Mouse (Mus musculus) granulocyte monocyte progenitor cell, adult 5-6 weeks (primary cell): ENCODE data around the gene Ilkap. TPM values are rescaled to one million over a fixed set of nuclear protein-coding genes. Genes with fewer than 3 reads are reported as not detected.
A peak's percentile ranks its signal among the peaks of the same experiment; 100 is the strongest.

Source experiments
- ATAC-seq: replicated peaks from 2 replicates; pipeline ENCODE4 v1.8.0; 2016; ENCODE audit warnings: mild to moderate bottlenecking, moderate TSS enrichment, inconsistent platforms; ENCODE audit not compliant: poor library complexity, severe bottlenecking
- total RNA-seq, 2 experiments: library from RNA; stranded (forward) in 1 of 2; stranded (reverse) in 1 of 2; fragments of 200-712, 200-1000 nt in 1 of 2; fragments of >200 nt in 1 of 2; fragmentation: Nextera tagmentation in 1 of 2; gene quantifications; 2 replicates each; pipeline ENCODE4 v1.2.3; 2014 to 2017

Gene Ilkap
- total RNA-seq (2014; fragmentation: Nextera tagmentation) (108 and 113 TPM in 2 replicates), total RNA-seq (2017) (109 and 111 TPM in 2 replicates)

DNA sequence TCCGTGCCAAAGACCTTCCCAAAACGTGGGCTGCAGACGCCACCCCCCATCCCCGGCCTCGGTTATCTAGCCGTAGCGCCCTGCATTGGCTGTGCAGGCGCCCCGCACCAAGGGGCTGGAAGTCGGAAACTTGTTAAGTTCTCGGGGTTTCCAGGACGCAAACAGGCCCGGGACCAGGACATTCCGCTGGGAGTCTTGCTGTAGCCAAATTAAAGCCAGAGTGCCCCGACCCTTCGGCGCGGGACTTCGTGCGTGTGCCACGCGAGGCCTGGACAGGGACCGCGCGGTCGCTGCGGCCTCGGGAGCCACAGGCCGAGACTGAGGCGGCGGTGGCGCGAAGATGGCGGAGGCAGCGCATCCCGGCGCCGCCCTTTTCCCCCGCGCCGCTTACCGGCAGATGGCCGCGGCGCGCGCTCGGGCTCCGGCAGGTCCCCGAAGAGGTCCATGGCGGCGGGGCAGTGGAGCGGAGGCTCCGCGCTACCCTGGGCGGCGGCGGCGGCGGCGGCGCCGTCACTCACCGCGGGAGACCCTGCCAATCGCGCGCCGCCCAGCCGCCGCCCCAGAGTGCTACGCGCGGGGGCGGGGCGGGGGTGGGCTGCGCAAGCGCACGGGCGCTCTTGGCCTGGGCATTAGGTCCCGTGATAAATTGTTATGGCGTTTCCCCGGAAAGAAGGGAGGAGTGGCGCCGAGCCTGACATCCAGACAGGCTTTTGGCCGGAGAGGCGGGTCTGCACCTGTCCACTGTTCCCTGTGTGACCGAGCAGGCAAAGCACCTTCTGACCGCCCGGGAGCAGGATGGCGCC is at the start of gene Ilkap:
Gene Ilkap, minus strand, starts transcription at position 556 of the 803 bp plus-strand sequence.
- ATAC-seq, result peak; percentile 86

DNA sequence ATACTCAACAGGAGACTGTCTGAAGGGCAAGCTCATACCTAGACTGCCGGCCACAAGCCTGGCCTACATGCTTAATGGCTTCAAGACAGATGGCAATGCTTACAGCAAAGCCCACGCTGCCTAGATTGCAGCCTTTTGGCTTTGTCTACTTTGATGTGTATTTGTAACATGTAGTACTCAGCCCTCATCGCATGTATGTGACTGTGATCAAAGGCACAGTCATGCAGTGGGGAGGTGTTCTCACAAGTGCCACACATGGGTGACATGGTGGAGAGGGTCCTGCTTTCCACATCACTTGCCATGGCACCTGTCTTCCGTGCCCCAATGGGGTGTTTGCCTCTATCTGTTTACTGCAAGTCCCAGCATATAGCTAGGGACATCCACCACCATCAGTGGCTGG is 47.9 kb upstream of the Ilkap start:
- ATAC-seq, result no peak

DNA sequence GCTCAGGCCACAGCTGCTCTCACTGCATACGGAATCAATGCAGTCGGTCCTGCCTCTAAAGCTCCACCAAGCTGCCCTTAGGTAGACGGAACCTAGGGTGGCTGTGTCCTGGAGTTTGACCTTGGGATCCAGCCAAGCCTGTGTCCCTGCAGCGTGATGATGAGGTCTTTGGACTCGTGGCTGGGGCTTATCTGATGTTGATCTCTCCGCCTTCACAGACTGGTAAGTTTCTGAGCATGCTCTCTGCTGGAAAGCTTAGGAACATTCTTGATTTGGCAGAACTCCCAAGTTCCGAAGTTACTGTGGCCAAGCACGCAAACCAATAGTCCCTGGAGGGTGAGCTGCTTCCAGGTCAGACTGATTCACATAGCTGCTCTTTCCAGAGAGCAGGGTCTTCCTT is 47.4 kb upstream of the Ilkap start:
- ATAC-seq, result no peak

DNA sequence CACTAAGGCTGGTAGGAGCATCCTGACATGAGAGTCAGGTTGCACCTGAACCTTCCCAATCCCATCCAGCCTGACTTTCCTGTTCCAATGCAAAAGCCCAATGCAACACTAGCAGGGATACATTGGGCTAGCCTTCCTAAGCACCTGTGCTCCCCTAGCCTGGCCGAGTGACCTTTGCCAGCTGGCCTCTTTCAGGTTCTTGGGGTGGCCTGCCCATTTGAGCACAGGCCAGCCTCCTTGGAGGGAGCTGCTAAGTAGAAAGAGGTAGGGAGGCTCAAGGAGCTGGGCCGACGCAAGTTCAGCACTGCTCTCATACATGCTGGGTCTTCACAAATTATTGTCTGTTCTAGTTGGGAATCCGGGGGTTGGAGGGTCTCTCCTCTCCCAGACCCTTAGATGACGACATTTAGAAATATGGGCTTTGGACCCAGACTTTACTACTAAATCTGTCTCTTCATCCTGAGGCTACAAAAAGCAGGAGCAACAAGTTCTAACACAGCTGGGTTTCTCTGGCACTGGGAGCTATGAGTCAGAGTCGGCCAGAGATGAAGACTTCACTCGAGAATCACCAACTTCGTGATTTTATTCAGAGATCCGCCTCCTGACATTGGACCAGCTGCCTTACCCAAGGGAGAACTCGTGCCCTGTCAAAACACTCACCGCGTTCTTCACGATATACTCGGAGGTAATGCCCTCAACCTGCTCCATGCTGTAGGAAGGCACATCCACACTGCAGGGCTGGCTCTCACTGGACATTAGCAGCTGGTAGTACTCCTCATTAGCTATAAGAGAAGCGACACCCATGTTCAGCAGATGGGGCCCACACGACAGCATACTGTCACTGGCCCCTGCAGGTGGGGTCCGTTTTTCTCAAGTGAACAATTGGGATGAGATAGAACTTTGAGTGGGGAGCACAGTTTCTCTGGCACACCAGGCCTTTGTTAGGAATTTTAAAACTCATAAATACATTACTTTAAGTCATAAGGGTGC is 46.5 kb upstream of the Ilkap start:
- no peak for ATAC-seq

DNA sequence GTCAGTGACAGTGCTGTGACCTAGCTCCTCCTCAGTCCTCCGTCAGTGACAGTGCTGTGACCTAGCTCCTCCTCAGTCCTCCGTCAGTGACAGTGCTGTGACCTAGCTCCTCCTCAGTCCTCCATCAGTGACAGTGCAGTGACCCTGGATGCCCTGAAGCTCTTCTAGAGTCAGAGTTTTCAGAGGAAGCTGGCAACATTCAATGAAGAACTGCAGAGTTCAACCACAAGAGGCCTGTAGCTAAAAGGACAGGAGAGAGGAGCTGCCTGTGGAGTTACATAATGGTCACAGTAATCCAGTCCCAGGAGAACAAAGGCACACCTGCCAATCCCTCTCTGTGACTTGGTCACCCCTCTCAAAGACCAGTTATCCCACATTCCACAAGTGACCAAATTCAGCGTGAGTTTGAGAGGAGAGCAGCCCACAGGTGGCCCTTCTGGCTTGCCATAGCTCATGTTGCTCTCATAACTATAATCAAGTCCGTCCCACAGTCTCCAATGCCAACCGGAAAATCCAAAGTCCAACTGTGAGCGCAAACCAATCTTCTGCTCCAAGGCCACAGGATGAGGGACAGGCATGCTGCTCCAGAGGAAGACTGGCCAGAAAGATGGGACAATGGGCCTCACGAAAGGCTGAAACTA is 43.9 kb upstream of the Ilkap start:
- no peak for ATAC-seq

DNA sequence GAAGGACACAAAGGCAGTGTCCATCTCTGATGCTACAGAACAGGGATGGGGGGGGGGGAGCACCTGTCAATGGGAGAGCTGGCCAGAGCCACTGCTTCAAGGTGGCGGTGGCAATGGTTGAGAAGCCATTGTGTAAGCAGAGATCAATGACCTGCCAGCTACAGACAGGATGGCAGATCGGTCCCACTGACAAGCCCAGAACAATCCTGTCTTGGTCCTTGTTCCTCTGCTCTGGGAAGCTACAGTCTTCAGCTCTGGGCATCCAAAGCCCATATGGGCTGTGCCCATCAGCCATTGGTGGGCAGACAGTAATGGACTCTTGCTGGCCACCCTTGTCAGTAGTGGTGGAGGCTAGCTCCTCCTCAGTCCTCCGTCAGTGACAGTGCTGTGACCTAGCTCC is 43.2 kb upstream of the Ilkap start:
- no peak for ATAC-seq

DNA sequence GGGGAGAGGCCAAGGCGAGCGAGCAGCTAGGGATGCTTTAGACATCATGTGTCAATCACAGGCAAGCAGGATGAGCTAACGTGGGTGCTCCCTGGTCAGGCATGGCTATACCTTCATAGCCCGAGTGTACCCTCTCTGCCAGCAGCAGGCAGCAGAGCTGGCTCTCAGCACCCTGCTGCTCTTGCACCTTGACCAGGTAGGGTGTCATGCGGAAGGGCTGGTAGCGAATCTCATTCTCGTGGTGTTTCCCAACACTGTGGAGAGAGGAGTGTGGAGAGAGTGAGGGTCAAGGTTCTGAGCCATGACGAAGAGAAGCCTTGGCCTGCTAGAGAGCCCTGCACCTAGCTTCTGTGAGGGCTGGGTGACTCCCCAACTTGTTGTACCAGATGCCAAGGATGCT is 41.2 kb upstream of the Ilkap start:
- ATAC-seq, result no peak

DNA sequence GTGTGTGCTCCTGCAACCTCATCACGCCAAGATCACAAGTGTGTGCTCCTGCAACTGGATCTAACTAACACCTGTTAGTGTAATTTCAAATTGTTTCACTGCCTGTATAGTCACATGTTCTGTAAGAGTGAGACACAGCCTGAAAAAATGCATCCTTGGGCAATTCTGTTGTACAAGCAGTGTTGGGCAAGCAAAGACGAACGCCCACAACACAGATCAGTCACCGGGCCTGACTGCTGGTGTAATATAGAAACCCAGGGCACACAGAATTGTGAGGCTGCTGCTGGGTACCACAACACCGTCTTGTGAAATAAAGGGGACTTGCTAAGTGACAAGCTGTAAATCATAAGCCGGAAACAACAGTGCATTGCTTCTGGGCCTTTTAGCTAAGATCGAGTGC is 39.0 kb upstream of the Ilkap start:
- peak; percentile 86 for ATAC-seq

DNA sequence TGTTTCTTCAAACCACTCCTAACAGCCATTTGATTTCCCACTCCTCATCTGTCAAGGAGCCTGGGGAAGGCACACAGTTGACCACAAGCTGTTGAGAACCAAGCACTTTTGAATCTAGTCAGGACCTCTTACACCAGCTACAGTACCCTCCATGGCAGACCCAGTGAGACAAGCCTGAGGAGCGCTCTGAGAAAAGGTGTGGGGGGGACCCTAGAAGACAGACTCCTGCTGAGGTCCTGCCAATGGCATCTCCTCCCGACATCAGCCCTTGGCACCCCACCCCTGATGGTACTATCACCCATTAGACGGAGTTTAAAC is 38.4 kb upstream of the Ilkap start:
- no peak for ATAC-seq

DNA sequence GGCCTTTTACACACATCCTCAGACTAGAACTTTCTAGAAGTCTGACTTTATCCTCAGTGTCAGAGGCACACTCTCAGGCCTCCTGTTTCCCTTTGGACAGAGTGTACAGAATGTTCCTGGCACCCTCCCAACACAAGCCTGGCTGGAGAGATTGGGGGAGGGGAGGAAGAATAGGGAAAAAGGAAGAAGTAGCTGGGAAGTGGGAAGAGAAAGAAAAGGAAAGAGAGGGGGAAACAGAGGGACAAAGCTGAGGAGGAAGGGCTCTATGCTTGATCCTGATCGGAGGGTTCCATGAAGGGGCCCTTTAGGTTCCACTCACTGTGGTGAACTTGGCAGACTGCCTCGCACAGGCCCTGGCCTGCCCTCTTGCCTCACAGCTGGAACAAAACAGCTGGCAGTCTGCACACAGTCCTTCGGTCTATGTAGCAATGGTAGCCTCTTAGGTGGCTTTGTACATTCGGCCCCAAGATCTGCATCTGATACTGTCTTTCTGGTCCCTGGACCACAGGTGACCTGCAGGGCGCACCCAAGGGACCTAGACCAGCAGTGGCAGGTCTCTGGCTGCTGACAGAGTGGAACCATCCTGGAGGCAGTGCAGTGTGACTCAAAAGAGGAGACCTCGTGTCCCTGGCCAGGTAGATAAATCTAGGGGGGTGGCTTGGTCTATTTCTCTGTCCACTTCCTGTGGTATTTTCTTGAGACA is 37.9 kb upstream of the Ilkap start:
- peak; percentile 57 for ATAC-seq

DNA sequence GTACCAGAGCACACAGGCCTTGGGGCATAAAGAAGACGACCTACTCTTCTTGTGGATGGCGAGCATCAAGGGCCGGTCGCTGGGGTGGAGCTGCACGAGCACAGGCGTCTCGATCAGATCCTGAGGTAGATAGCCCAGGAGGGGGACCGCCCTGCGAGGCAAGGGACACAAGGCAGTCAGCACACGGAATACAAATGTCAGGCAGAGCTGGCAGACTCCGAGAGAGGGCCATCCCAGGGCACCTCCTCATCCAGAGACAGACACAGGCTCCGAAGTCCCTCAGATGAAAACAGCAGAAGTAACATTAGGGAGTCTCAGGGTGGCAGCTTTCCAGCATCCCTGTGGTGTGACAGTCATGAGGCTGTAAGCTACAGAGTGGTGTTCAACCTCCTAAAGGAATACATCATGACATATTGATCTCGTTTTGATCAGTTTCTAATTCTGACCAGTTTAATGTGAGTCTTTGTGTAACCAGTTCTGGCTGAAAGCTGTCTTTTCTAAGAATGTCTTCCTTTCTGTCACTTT is 37.1 kb upstream of the Ilkap start:
- no peak for ATAC-seq

DNA sequence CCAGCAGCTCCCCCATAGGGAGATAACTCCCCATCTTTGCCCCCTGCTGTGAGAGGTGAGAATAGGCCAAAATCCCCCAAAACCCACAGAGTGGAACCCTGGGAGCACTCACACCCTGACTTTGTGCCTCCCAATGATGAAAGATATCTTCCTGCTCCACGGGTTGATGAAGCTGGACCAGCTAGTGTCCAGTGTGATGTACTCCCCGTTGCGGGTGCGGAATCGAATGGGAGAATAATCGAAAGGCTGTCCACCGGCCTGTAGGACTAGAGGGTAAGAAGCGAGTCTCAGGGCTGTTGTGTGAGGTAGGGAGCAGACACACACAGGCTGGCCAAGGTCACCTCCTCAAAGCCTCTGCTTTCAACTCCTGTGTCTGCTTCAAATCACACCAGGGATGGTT is 36.3 kb upstream of the Ilkap start:
- ATAC-seq, result no peak

DNA sequence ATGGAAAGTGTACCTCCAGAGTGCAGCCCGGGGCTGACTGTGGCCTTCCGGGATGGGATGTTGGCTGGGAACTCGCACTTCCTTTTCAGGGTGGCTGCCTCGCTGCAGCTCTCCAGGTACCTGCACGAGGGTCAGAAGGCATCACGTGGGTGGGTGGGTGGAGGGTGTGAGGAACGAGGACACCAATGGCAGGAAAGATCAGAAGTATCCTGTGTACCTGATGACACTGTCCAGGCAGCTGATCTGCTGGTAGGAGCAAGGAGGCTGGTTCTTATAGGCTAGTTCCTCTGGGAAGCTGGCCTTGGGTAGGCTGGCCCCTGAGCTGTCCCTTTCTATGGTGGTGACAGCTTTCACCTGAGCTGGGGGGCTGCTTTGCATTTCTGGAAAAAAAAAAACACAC is 32.1 kb upstream of the Ilkap start:
- ATAC-seq, result no peak

DNA sequence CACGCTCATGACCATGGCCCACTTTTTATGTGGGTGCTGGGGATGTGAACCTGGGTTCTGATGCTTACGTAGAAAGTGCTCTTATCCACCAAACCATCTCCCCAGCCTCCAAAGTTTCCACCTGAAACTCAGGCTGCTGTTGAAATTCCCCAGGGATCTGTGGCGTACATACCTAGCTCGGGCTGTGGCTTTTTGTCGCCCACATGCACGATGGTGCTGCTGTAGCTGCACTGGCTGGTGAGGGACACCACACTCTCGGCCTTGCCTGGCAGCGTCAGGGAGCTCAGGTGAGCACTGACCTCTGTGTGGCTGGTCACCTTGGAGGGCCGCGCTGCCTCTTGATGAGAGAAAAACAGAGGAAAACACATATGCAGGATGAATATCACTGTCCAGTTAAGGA is 30.6 kb upstream of the Ilkap start:
- no peak for ATAC-seq

DNA sequence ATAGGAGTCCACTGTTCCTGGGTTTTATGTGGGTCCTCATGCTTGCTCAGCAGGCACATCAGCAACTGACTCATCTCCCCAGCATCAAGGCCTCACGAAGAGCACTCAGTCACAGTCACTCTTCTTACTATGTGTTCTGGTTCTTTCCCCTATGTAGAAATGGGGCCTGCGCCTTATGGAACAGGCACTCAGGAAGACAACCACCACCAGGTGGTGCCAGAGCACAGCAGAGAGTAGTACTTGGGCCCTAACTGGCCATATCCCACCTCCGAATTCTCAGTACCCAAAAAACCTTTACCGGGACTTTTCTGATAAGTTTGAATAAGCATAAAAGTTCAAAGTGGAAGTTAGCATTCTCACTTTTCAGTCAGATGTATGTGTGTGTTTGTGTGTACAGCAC is 30.0 kb upstream of the Ilkap start:
- peak; percentile 94 for ATAC-seq

DNA sequence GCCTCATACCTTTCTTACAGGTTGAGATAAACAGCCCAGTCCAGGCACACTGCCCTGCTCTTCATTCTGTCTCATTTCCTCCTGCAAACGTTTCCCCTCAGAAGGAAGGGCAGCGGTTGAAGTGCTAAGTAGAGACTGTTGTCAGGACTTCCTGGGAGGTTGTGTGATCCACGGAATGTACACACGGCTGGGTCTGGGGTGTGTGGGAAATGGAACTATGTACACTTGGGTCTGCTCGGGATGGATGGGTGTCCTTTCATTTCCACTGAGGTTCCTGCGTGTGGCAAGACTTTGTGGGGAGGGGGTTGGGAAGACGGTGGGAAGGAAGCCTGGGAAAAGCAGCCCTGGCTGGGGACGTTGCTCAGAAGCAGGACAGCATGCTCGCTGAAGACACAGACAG is 27.8 kb upstream of the Ilkap start:
- ATAC-seq, result no peak

DNA sequence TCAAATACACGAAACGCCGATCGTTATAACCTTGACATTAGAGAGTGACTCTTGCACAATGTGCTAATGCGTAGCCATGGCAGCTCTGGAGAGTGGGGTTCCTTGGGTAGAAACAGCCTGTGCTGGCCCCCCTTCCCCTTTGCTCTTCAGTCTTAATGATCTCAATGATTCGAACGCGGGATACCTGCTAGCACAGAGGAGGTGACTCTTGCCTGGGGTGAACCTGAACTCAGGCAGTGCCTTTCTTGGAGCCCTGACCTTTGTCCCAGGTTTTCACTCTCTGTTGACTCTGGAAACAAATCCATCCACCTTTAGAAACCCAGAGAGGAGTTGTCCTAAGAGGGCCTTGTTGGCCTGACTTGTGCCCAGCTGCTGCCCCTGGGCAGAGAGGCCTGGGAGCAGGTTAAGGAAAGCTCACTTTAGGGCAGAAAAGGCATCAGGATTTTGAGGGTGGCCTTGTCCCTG is 22.0 kb upstream of the Ilkap start:
- no peak for ATAC-seq

DNA sequence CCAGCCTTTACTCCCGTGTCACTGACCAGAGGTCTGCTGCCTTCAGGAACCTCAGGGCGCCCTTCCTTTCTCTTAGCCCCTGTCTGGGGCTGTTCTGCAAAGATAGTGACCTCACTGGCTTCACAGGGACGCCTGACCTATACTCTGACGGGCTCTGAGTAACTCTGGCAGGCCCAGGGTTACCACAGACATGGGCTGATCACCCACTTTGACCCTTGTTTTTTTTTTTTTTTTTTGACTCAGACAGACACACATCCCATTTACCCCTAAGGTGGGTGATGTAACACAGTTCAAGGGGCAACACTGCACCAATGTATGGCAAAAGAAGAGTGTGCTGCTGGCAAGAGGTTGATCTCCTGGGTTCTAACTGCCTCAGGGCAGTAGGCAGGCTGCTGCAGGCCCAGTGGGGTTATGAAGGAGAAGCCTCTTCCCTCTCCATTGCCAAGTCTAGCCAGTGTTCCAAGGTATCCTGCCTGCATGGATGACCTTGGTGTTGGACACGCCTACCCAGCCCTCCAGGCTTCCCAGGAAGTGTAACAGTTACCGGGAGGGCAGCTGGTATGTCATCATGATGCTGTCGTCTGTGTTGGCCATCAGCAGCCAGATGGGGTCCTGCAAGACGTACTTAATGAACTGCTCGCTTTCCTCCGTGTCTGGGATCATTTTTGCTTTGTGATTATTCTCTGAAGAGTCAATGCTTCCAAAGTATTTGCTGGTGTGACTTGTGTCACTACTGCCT is 21.4 kb upstream of the Ilkap start:
- no peak for ATAC-seq

DNA sequence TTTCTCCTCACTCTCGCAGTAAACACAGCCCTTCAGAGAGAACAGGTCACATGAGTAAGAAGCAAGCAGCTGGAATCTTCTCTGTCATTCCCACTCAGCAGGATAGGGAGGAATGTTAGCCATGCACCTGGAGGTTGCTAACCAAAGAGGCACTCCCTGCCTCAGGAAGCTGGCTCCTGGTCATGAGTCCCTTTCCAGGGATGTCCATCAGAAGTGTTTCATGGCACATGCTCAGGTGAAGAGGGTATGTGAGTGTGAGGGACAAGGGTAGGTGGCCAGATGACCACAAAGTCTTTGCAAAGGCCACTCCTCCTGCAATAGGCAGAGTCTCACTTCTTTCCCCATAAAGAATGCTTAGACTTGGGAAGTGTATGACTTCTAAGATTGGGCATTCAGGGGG is 19.4 kb upstream of the Ilkap start:
- ATAC-seq, result no peak
